Mouse (Mus musculus): Measurements from ENCODE around the gene Tceal8.
A peak's percentile ranks its signal among the peaks of the same experiment; 100 is the strongest.

- TF ChIP-seq CTCF (IDR thresholded peaks at IDR 0.05; ENCODE audit: low read depth) = peak; percentile 11; the same call in 1 of the 2 replicates
- no peak for TF ChIP-seq EP300 (IDR thresholded peaks at IDR 0.05; ENCODE audit: low read depth)
These were observed 689 bp downstream of the Tceal8 start for GRCm38 (mm10) chrX:136171189-136172117.

Measured in liver, embryonic 14.5 days (tissue).